Mouse (Mus musculus) spleen, adult 2 months (tissue): ENCODE results near the gene Epha4. TPM values are rescaled to one million over a fixed set of nuclear protein-coding genes. Genes with fewer than 3 reads are reported as not detected.

Experiments used
- DNase-seq, 2 experiments: peaks; one replicate each; pipeline versions ENCODE4 v3.0.0 to v3.0.0-alpha.2; 2012 to 2021; ENCODE audit warnings: low spot score in 2 of 2, low read depth in 1 of 2
- H3K27ac ChIP-seq: fragments of 200-500 bp; 2 replicates; pipeline ENCODE4 v1.5.1; 2012; ENCODE audit warnings: low read length, inconsistent platforms; ENCODE audit not compliant: insufficient read depth
- H3K27me3 ChIP-seq: fragments of 200-500 bp; 2 replicates; pipeline ENCODE4 v1.6.1; 2012; ENCODE audit warnings: mild to moderate bottlenecking, moderate library complexity, low read length, inconsistent platforms; ENCODE audit not compliant: control insufficient read depth, insufficient read depth
- H3K36me3 ChIP-seq: fragments of 200-500 bp; 2 replicates; pipeline ENCODE4 v1.6.1; 2012; ENCODE audit warnings: mild to moderate bottlenecking, low read length, inconsistent platforms; ENCODE audit not compliant: control insufficient read depth, insufficient read depth
- H3K4me1 ChIP-seq: fragments of 200-500 bp; 2 replicates; pipeline ENCODE4 v1.6.1; 2011; ENCODE audit warnings: inconsistent platforms; ENCODE audit not compliant: control insufficient read depth, insufficient read depth, insufficient read length
- H3K4me3 ChIP-seq: fragments of 200-500 bp; 2 replicates; pipeline ENCODE4 v1.5.1; 2011; ENCODE audit warnings: mild to moderate bottlenecking, inconsistent platforms; ENCODE audit not compliant: insufficient read depth, insufficient read length; ENCODE audit errors: extremely low read depth
- CTCF ChIP-seq: fragments of 200-500 bp; IDR thresholded peaks from 2 replicates; pipeline ENCODE4 v1.5.1; 2011; ENCODE audit warnings: mild to moderate bottlenecking, inconsistent platforms; ENCODE audit not compliant: insufficient read depth, insufficient read length, insufficient replicate concordance; ENCODE audit errors: extremely low read depth
- POLR2A ChIP-seq: fragments of 200-500 bp; IDR thresholded peaks from 2 replicates; pipeline ENCODE4 v1.6.1; 2011; ENCODE audit warnings: low read depth, low read length, inconsistent platforms
- WGBS: fragments of 180-500 bp; shearing (Covaris S2); methylation state at CpG from one replicate; pipeline ENCODE4 v1.1.7; 2018; 5-methylcytosine and 5-hydroxymethylcytosine counted together
- polyA plus RNA-seq: library from polyadenylated mRNA; depleted of rRNA; stranded (reverse); fragments of >200 nt; gene quantifications from 2 replicates; pipeline ENCODE4 v1.2.3, GENCODE M21; 2012

The Epha4 gene
- polyA plus RNA-seq, 1 experiment: 0.36 TPM

DNA sequence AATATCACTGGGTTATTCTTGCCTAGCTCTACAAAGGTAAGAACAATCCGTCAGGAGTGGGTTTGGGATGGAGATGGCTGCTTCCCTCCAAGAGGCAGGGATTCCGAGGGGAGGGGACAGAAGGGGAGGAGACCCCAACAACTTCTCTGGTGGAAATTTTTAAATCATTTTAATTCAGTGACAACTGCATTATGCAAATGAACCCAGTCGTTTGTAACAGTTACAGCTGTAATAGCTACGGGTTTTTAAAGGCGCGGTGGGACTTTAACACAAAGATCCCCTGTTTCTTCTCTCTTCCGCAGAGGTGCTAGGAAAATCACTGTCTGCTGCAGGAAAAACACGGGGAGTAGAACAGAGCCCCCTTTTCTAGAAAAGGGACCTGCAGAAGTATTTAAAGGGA is 129.3 kb downstream of the Epha4 start:
- H3K27ac ChIP-seq: no peak overlapping the region
- no peaks in the 10 kb centered on the region for H3K4me1 ChIP-seq
- H3K4me3 ChIP-seq: no peak overlapping the region
- TF ChIP-seq POLR2A (no peak), CTCF (no peak)
- DNase-seq: no peak
- H3K36me3 ChIP-seq: no peaks in the 10 kb centered on the region
- 83% methylated on average over 8 of the region's 8 CpGs for WGBS
- H3K27me3 ChIP-seq: no peaks in the 10 kb centered on the region

DNA sequence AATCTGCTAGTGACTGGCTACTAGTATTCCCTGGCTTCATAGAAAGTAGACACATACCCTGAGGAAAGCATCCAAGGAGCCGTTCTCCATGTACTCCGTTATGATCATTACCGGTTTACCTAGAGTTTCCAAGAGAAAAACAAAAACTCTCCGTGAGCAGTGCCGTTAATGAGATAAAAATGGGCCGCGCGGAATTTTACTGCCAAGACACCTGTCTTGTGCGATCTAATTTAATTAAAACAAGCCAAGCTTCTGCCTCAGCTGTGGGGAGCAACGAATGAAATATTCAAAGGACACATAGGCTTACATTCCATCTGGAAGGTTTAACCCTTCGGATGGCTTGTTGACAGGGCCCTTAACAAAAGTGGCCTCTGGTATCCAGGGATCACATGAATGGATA is 131.4 kb downstream of the Epha4 start:
- Histone ChIP-seq H3K4me1 (no peaks in the 10 kb centered on the region), H3K36me3 (no peaks in the 10 kb centered on the region), H3K27me3 (no peaks in the 10 kb centered on the region), H3K27ac (no peak overlapping the region), H3K4me3 (no peak overlapping the region)
- 94% methylated on average over 11 of the region's 11 CpGs for WGBS
- TF ChIP-seq POLR2A (no peak), CTCF (no peak)
- DNase-seq: no peak

DNA sequence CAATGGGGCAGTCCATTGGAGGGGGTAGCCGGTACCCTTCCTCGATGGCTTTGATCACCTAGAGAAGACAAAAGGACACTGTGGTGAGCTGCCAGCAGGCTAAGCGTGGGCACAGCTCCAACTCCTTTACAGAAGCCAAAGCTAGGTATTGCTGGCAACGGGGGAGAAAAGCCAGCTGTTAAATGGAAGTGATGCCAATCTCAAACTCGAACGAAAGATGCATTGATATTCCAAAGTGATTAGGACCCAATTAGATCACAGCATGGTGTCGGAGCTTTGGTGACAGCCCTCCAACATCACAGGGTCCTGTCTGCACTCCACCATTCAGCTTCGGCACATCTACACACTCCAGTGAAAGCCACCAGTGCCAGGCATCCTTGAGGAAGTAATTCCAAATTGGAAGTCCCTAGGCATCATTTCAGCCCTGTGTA is 137.3 kb downstream of the Epha4 start:
- H3K27ac ChIP-seq: no peak overlapping the region
- H3K4me1 ChIP-seq: no peaks in the 10 kb centered on the region
- no peak for DNase-seq
- no peaks in the 10 kb centered on the region for H3K27me3 ChIP-seq
- WGBS: 88% methylated on average over 8 of the region's 8 CpGs
- H3K36me3 ChIP-seq: no peaks in the 10 kb centered on the region
- no peak for TF ChIP-seq CTCF
- TF ChIP-seq POLR2A: no peak
- no peak overlapping the region for H3K4me3 ChIP-seq

DNA sequence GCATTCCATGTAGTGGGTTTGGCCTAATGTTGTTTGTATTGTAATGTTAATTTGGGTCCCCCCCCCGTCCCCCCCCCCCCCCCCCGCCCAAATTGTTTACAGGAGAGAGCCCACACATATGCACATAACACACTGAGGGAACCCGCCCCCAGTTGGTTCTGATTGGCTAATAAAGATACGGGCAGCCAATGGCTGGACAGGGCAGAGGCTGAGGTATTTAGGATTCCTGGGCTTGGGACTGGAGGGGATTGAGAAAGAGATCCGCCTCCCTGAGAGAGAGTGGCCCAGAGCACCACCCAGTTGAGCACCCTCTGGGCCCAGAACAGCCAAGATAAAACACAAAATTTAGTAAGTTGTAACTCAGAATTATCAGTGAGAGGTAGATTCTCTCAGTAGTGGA is 140.8 kb downstream of the Epha4 start:
- 80% methylated on average over 5 of the region's 5 CpGs for WGBS

DNA sequence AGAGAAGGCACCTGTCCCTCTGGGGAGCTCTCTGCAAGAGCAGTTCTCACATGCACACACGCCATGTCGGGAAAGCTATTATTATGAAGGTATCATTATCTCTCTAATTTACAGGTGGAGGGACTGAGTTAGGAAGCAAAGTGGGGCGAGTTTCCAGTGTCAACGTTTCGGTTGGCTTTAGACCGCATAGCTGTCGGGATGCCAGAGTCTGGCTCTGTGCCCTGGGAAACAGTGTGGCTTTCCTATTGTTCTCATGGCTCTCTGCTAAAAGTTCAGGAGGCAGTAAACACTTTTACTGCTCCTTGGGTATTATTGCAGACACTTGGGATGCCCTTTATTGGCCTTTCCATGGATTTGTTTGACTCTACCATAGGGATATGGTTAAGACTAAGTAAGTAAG is 144.0 kb downstream of the Epha4 start:
- Histone ChIP-seq H3K36me3 (no peaks in the 10 kb centered on the region), H3K4me1 (no peaks in the 10 kb centered on the region), H3K4me3 (no peak overlapping the region), H3K27ac (no peak overlapping the region), H3K27me3 (no peaks in the 10 kb centered on the region)
- DNase-seq: no peak
- WGBS: 83% methylated on average over 7 of the region's 7 CpGs
- TF ChIP-seq POLR2A (no peak), CTCF (no peak)

More for the DNA sequence above, 140.8 kb downstream of the Epha4 start:
- Histone ChIP-seq H3K36me3 (no peaks in the 10 kb centered on the region), H3K27me3 (no peaks in the 10 kb centered on the region), H3K4me1 (no peaks in the 10 kb centered on the region), H3K4me3 (no peak overlapping the region), H3K27ac (no peak overlapping the region)
- TF ChIP-seq POLR2A (no peak), CTCF (no peak)
- DNase-seq: no peak

DNA sequence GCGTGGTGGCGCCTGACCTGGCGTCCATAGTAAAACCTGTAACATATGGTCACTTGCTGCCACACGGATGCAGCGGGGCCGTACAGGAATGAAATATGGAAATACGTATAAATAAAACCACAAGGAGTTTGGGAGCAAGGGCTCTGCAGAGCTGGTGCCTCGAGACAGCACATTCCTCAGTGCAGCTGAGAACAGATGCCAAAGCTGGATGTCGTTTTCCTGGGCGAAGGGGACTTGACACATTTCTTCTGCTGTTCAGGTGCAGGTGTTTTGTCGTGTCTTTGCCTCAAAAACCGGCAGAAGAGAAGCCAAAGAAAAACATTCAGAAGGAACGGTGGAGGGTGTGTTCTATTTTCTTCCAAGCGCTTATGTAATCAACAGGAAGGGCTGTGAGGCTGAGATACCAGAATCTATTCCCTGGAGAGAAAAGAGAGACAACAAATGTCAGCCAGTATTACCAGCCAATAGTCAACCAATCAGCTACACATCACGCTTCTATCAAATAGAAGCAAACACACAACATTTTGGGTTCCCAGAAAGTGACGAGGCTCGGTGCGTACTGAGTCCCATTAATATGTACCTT is 145.5 kb downstream of the Epha4 start:
- Histone ChIP-seq H3K36me3 (no peaks in the 10 kb centered on the region), H3K4me3 (no peak overlapping the region), H3K4me1 (no peaks in the 10 kb centered on the region), H3K27ac (no peak overlapping the region), H3K27me3 (no peaks in the 10 kb centered on the region)
- WGBS: 58% methylated on average over 18 of the region's 18 CpGs
- no peak for DNase-seq
- no peak for TF ChIP-seq CTCF
- TF ChIP-seq POLR2A: no peak

DNA sequence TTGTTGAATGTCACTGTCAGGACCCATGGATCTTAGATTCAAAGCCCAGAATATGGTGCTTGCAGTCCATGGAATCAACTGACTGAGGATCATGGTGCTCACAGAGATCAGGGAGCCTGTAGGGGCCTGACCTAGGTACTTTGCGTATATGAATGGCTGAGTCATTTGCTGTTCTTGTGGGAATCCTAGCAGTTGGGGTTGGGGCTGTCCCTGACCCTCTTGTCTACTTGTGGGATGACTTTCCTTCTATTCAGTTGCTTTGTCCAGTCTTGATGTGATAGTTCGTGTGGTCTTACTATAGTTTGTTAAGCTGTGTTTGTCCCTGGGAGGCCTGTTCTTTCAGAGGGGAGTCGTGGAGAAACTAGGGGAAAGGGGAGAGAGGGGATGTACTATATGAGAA is 149.0 kb downstream of the Epha4 start:
- no peak for DNase-seq
- no peaks in the 10 kb centered on the region for H3K36me3 ChIP-seq
- 77% methylated on average over 3 of the region's 3 CpGs for WGBS
- H3K27me3 ChIP-seq: no peaks in the 10 kb centered on the region
- no peak overlapping the region for H3K27ac ChIP-seq
- no peaks in the 10 kb centered on the region for H3K4me1 ChIP-seq
- H3K4me3 ChIP-seq: no peak overlapping the region
- no peak for TF ChIP-seq POLR2A
- TF ChIP-seq CTCF: no peak

DNA sequence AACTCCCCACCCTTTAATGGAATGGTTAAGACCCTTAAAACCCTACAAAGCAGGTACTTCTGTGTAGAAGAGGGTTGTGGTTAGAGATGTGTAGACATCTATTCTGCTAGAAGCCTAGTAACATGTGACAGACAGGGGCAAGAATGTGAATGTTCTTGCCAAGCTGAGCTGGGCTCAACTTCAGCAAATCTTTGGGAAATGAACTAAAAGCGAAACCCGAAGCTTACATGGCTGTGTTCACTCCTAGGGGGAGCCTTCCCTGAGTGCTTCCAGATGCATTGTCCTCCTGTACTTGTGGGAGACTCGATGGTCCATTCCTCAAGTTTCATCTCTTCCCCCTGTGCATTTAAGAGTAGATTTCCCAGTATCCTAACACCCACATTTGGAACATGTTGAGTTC is 150.3 kb downstream of the Epha4 start:
- no peak overlapping the region for H3K27ac ChIP-seq
- no peak for TF ChIP-seq POLR2A
- no peak for TF ChIP-seq CTCF
- WGBS: 81% methylated on average over 3 of the region's 3 CpGs
- DNase-seq: no peak
- no peaks in the 10 kb centered on the region for H3K36me3 ChIP-seq
- no peaks in the 10 kb centered on the region for H3K27me3 ChIP-seq
- no peaks in the 10 kb centered on the region for H3K4me1 ChIP-seq
- H3K4me3 ChIP-seq: no peak overlapping the region
